Mouse (Mus musculus): ENCODE measurements around the gene Smim15. TPM values are rescaled to one million over a fixed set of nuclear protein-coding genes. Genes with fewer than 3 reads are reported as not detected.

The Smim15 gene
- polyA plus RNA-seq, 1 experiment from 2014 or later: 53.2 TPM

Other genes with a start within 250 kb of the Smim15 start
- gene Ndufaf2, start 114.2 kb downstream of the Smim15 start, polyA plus RNA-seq (2015; fragmentation: Nextera tagmentation; extraction: Ambion mirVana): 62.8 and 63.1 TPM in 2 replicates
- 13.5 and 15.7 TPM in 2 replicates for gene Ercc8, start 114.3 kb downstream of the Smim15 start, polyA plus RNA-seq (2015; fragmentation: Nextera tagmentation; extraction: Ambion mirVana)
- gene Elovl7, start 170.0 kb downstream of the Smim15 start, polyA plus RNA-seq (2015; fragmentation: Nextera tagmentation; extraction: Ambion mirVana): 19.9 and 20.3 TPM in 2 replicates